Mouse (Mus musculus): ENCODE data around the gene Esrrg.

- TF ChIP-seq POLR2A (IDR thresholded peaks at IDR 0.05; ENCODE audit: insufficient read depth, low read depth, low read length) (no peak), CTCF (IDR thresholded peaks at IDR 0.05) (no peak), EP300 (IDR thresholded peaks at IDR 0.05; ENCODE audit: insufficient read depth, low read depth, low read length) (no peak)
These were observed 3.3 kb downstream of the Esrrg start for GRCm38 (mm10) chr1:187611925-187612324.
